Mouse (Mus musculus) ovary, postnatal 14 days (tissue): ENCODE measurements around the gene Vps4a.

Experiments used
- DNase-seq: peaks from one replicate; pipeline ENCODE4 v3.0.0; 2022; ENCODE audit warnings: low spot score

The Vps4a gene

GRCm38 (mm10) chr8:107048061-107048941 is 17.3 kb downstream of the Vps4a start, which contains the start of gene Pdf:
Gene Pdf (minus strand): TSS chr8:107048614.
- DNase-seq, result peak; percentile 70

- no peak for DNase-seq
These were observed 18.5 kb downstream of the Vps4a start for GRCm38 (mm10) chr8:107049480-107049879.

- DNase-seq, result no peak
These were observed 21.0 kb downstream of the Vps4a start for GRCm38 (mm10) chr8:107052046-107052445.

- DNase-seq, result peak; percentile 89
These were observed 25.3 kb downstream of the Vps4a start, which contains the start of the genes Cog8 and Nip7 for GRCm38 (mm10) chr8:107056076-107056972. Gene Cog8 (minus strand): TSS chr8:107056689. Gene Nip7 (plus strand): TSS chr8:107056877.

- no peak for DNase-seq
These were observed 25.9 kb downstream of the Vps4a start for GRCm38 (mm10) chr8:107056973-107057369.

- DNase-seq, result no peak
These were observed 31.6 kb downstream of the Vps4a start for GRCm38 (mm10) chr8:107062613-107063012.

- no peak for DNase-seq
These were observed 34.8 kb downstream of the Vps4a start, which contains the start of gene Tmed6 for GRCm38 (mm10) chr8:107065511-107066496. Gene Tmed6 (minus strand): TSS chr8:107065644.

- DNase-seq, result no peak
These were observed 42.7 kb downstream of the Vps4a start for GRCm38 (mm10) chr8:107073706-107074105.

- DNase-seq, result no peak
These were observed 43.1 kb downstream of the Vps4a start for GRCm38 (mm10) chr8:107074128-107074527.

- no peak for DNase-seq
These were observed 45.3 kb downstream of the Vps4a start for GRCm38 (mm10) chr8:107076239-107076888.

GRCm38 (mm10) chr8:107085358-107085757 is 54.3 kb downstream of the Vps4a start:
- no peak for DNase-seq

- no peak for DNase-seq
These were observed 55.0 kb downstream of the Vps4a start for GRCm38 (mm10) chr8:107086018-107086417.

GRCm38 (mm10) chr8:107088526-107089063 is 57.6 kb downstream of the Vps4a start:
- DNase-seq, result no peak

- DNase-seq, result no peak
These were observed 59.5 kb downstream of the Vps4a start for GRCm38 (mm10) chr8:107090531-107090930.
